Mouse (Mus musculus) testis, postnatal 14 days (tissue): ENCODE measurements around the gene Wtip.
A peak's percentile ranks its signal among the peaks of the same experiment; 100 is the strongest.
"Not testable (repeated sequence)": the region's sequence is repeated elsewhere in the genome, so short reads cannot be mapped to it uniquely, and the experiment has no call there.

ENCODE experiments used
- DNase-seq: peaks from one replicate; pipeline ENCODE4 v3.0.0; 2021; ENCODE audit warnings: low spot score

Gene Wtip

DNA sequence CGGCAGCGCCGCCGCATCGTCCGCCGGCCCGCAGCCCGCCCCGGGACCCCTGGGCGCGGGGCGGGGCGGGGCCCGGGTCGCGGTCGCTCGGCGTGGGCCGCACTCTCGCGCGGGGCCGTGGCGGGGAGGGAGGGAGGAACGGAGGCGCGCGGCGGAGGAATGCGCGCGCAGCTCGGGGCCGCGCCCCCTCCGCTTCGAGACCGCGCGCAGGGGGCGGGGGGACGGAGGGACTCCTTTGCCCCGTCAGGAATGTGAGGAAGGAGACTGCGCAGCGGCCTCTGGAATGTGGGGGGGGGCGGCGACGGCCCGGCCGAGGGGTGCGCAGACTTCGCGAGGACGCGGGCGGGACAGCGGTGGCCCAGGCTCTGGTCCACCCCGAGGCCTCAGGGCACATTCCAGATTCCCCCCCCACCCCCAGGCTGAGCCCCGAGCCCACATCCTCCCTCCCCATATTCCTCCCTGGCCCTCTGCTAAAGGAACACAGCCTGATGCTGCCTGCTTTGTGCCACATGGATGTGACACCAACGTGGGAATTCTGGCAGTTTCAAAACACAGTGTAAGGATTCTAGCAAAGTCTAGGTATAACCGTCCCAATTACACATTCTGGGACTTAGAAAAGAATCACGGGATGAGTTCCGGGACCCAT, at the start of gene Wtip:
Gene Wtip (minus strand): TSS at position 152 of the 646 bp plus-strand sequence.
- DNase-seq = peak; percentile 85

DNA sequence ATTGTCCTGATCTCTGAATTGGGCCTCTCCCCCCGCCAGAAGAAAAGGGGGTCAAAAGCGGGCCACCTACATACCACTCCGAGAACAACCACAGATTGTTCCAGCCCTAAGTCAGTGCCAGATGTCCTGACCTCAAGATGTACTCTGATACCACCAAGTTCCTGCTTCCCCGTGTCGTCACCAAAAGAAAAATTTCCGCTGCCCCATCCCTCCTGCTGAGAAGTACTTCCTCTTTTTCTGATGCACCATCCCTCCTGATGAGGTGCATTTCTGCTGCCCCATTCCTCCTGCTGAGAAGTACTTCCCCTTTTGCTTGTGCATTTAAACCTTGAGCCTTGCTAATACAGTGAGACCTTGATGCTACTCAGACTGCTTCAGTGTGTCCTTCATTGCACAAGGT, 43.2 kb upstream of the Wtip start:
- DNase-seq = not testable (repeated sequence)

DNA sequence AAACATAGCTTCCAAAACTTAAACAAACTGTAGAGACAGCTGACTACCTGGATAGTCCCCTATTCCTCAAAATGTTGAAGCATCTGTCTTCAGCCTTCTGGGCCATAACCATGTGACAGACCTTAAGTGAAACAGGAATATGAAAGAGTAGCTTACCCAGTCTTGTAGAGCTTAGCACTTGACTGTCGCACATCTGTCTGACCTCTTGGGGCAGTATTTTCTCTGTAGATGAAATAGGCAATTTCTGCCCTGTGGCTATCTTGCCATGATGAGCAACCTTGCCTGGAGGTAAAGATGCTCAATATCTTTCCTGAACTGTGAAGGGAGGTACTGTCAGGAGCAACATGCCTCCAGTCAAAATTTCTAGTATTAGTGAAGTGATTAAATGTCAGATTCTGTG, 39.2 kb upstream of the Wtip start:
- no peak for DNase-seq

DNA sequence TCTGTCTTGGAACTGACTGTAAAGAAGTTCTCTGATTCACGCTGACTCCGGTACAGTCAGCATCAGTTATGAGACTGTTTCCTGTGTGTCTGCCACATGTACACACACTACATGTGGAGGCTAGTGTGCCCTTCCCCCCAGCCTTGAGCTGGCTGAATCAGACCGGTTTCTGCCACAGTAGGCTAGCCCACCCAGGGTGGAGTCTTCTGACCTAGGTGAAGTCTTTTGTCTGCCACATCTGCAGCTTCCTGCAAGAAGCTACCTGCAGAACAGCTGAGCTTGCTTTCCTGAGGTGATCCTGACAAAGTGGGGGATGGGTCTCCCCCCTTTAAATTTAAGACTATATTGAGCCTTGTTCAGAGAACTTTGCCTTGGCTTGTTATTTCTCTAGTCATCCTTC, 36.4 kb upstream of the Wtip start, which contains the start of gene Uba2:
Gene Uba2 (minus strand): TSS at position 146 of the 400 bp plus-strand sequence.
- DNase-seq = no peak

DNA sequence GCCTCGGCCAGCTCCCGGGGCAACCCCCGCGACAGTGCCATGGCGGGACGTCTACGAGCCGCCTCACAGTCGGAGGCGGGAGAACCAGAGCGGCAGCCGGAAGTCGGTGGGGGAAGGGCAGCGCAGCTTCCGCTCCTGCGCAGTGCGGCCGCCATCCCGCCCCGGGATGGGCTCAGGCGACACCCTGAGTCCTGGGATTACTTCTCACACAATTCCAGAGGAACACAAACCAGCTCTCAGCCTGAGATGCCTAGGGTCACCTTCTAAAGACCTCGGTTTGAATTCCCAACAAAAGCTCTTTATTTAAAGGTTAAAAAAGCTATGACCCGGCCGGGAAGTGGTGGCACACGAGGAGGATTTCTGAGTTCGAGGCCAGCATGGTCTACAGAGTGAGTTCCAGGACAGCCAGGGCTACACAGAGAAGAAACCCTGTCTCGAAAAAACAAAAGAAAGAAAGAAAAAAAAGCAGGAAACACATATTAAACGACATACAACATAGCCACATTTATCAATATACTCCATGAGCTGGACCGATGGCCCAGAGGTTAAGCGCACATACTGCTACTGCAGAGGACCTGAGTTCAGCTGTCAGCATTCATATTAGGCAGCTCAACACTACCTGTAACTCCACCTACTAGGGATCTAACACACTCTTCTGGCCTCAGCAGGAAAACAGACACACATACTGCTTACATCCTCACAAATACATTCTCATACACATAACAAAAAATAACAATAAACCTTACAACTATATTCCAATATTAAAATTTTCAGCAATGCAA, 35.6 kb upstream of the Wtip start:
- peak; percentile 90 for DNase-seq

DNA sequence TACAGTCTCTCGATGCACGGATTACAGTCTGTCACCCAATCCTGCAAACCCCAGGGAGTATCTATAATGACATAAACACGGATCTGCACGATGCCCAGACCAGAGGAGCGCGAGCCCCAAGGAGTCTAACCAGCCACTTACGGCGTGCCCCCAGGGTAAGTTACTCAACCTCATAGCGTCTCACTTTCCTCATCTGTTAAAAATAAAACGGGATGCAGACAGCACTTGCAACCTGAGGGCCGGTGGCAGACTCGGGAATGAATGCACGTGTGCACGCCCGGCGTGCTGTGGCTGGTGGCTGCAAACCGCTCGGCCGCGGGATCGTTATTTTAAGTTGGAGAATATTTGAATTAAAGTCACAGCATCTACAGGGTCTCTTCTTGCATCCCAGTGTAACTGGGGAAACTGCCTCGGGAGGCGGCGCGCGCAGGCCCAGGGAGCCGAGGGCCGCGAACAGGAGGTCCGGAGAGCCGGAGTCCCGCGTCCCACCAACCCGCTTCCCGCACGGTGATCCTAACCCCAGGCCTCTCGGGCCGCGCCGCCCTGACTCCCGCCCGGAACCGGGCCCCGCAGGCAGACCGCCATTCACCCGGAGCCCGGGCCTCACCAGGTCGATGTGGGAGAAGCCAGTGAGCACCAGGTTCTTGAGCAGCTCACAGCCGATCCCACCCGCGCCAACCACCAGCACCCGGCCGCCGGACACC, 34.9 kb upstream of the Wtip start:
- no peak for DNase-seq

DNA sequence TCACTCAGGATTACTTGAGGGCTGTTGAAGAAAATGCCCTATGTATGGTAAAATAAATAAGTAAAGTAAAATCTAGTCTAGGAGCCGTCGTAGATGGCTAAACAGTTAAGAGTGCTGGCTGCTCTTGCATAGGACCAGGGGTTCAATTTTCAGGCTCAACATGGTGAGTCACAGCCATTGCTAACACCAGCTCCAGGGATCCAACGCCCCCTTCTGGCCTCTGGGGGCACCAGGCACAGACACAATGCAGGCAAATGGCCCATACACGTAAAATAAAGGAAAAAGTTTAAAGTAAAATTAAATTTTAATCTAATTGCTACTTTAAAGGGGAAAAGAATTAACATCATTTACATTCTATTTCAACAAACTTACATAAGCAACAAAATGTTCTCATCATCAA, 33.8 kb upstream of the Wtip start:
- no peak for DNase-seq

DNA sequence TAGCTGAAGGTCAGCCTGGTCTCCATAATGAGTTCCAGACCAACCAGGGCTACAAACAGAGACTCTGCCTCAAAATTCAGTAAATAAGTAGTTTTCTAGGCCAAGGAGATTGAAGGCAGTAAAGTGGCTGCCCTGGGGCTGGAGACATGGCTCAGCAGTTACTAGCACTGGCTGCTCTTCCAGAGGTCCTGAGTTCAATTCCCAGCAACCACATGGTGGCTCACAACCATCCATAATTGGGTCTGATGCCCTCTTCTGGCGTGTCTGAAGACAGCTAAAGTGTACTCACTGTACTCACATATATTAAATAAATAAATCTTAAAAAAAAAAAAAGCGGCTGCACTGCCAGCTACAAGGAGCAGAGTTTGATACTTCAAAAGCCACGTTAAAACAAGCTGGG, 32.9 kb upstream of the Wtip start:
- DNase-seq = no peak

DNA sequence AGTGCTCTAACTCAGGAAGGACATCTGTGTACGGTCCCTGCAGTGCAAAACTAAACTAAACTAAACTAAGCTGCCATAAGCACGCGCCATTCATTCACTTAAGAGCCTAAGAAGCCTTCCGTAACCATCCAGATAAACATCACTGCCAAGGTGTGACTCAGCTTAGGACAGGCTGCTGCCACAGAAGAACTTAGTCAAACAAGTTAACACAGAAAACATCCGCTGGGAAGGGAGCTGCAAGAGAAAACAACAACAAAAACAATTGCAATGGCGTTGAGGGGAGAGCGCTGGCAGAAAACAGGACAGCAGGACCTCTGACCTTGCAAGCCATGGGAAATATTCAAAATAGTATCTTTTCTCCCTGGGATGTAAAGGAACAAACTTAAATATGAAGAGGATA, 31.6 kb upstream of the Wtip start:
- no peak for DNase-seq

DNA sequence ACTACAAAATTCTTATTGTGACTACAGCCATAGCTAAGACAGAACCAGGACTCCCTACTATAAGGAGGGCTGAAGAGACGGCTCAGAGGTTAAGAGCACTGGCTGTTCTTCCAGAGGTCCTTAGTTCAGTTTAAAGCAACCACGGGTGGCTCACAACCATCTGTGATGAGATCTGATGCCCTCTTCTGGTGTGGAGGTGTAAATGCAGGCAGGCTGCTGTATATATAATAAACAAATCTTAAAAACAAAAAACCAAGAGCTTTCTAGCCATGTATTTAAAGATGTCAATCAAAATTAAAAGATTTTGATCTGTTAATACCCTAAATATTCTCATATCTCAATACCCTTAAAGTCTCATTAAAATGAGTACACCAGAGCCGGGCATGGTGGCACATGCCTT, 26.1 kb upstream of the Wtip start:
- DNase-seq = no peak

DNA sequence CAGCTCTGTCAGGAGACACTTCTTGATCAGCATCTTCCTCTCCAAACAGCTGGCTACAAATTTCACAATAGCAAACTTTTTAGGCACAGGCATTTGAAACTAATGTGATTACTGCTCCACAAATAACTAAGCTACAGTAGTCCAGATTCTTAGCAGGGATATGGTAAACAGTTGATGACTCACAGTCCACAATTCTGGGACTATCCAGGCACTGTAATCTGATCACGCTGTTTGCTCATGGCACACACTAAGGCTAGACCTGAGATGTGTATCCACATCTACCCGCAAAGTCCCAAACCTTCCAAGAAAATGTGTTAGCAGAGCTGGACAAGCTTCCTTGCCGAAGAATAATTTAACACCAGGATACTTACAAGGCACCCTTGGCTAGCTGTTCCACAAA, 24.9 kb upstream of the Wtip start:
- no peak for DNase-seq

DNA sequence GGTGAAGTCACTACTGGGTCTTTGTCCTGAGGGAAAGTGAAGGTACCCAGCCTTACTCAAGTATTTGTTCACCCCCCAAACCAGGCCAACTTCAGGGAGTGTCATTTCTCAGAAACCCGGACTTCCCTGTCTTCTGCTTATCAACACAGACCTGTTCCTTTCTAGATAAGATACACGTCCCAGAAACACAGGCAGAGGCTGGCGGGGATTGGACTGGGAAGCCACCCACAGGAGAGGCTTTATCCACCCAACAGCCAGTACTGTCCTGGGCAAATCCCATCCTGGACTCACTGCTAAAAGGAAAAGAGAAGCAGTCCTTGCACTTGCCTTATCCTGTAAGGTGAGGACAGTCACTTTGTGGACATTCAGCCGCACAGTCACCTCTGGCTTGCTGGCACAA, 14.1 kb upstream of the Wtip start:
- DNase-seq = no peak

DNA sequence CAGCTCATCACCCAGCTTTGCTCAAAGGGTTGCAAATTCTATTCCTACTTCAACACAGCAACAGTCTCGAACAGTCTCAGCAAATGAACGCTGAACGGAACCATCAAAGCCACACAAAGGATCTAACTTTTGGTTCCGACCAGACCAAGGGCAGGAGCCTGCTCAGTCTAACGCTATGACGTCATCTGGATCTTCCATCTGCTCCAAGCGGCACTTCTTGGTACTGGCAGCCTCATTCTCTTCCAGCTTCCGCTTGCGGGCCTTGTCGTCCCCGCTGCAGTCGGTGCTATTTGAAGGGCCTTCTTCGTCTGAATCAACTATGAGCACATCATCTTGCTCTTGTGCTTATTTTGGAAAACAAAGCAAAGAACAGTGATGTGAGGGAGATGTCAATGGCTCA, 8.1 kb upstream of the Wtip start:
- DNase-seq = no peak

DNA sequence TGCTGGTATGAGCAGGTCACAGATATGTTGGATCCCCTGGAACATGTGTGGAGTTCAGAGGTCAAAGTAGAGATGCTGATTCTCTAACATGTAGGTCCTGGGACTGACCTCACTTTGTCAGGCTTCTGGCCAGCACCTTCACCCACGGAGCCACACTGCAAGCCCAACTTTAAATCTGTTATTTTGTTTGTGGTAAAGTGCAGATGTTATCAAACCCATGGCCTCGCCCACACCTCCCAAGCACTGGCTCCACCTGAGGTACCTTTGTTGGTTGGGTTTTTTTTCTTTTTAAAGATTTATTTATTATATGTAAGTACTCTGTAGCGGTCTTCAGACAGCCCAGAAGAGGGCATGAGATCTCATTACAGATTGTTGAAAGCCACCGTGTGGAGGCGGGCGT, 6.4 kb upstream of the Wtip start:
- no peak for DNase-seq

DNA sequence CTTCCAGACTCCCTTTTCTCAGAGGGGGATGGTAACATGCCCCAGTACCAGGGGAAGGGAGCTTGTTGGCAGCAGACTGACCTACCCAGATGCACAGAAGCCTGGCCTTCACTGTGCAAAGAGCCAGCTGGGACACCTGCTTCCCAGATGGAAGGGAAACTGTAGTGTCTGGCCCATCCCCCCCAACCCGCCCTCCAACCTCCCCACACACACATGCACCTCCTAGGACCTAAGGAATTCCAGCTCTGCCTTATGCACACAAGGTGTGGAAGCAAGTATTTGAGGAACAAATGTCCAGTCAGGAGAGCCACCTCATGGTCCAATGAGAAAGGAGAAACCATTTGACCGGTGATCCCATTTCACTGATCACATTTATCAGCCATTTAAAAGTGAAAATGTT, 1.3 kb upstream of the Wtip start:
- DNase-seq = no peak

DNA sequence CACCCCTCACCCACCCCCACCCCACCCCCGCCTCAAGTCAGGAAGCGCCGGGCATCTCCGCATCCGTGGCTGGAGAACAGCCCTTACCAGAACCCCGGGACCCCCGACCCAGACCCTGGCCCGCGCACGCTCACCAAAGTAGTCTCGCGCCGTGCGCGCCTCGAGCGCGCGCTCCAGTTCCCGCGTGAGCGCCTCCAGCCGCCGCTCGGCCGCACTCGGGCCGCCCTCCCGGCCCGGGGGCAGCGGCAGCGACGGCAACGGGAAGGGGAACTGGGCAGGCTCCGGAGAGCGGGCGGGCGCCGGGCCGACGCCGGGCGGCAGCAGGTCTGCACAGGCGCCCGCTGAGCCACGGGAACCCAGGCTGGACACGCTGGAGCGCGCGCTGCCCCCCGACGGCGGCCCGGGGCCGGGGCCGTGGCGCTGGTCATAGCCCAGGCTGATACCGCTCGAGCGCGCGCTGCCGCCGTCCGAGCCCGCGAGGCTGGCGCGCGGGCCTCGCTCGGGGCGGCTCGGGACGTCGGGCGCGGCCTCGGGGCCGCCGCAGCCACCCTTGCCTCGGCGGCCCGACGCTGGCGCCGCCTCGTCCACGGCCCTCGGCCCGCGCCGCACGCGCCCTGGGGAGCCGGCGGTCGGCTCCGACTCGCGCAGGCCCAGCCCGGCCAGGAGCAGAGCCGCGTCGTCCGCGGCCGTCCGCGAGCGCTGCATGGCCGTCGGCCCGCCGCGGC, 551 bp downstream of the Wtip start:
- DNase-seq = peak; percentile 57

DNA sequence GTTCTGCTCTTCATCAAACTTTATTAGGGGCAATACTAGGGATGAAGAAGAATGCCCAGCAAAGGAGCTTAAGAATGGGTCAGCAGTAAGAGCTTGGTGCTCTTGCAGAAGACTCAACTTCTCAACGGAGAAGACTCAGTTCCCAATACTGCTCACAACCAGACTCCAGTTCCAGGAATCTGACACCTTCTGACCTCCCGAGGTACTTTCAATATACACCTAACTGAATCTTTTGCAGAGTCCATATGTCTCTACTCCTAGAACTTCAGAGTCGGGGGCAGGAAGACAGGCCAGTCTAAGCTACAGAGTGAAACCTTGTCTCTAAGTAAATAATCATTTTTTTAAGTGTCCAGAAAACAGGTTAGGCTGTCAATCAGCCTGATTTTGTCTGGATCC, 1.1 kb downstream of the Wtip start:
- DNase-seq = no peak

DNA sequence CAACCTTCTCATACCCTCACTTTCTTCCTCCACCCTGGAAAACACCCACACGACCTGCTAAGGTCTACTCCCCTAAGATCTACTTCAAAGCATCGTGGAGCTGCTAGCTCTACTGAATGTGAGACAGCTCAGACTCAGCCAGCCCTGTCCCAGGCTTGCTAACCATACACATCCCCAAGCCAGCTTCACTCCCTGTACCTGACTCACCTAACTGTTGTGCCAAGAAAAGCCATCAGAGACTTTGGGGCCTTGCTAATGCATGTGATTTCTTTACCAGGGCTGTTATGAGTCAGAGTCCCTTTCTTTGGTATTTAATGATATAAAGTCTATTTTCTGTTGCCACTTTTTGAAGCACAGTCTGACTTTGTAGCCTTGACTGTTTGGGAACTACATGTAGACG, 1.9 kb downstream of the Wtip start:
- DNase-seq = no peak

DNA sequence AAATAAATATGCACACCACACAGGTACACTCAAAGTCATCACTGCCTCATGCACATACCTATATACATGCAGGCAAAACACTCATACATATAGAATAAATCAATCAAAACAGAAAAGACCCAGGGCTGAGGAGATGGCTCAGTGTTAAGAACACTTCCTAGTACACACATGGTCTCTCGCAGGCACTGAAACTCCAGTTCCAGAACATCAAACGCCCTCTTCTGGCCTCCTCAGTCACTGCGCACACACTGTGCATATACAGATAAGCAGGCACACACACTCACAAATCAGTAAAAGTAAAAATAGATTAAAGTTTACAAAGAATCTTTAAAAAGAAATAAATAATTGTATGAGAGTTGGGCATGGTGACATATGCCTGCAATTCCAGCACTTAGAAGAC, 6.8 kb downstream of the Wtip start:
- DNase-seq = no peak

DNA sequence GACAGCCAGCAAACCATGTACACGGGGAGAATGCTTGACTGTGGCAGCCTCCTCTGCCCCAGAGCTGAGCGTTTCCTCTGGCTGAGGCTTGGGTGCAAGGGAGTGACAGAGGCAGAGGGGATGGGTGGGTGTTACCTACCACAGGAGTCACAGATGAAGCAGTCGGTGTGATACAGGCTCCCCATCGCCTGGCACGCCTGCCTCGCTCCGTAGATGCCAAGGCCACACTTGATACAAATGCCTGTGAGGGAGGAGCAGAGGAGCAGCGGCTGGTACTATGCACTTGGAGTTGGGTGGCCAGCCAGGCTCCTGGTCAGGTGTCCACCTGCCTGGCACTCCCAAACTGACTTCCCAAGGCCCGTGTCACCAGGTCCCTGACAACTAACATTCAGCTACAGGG, 7.7 kb downstream of the Wtip start:
- DNase-seq = no peak

DNA sequence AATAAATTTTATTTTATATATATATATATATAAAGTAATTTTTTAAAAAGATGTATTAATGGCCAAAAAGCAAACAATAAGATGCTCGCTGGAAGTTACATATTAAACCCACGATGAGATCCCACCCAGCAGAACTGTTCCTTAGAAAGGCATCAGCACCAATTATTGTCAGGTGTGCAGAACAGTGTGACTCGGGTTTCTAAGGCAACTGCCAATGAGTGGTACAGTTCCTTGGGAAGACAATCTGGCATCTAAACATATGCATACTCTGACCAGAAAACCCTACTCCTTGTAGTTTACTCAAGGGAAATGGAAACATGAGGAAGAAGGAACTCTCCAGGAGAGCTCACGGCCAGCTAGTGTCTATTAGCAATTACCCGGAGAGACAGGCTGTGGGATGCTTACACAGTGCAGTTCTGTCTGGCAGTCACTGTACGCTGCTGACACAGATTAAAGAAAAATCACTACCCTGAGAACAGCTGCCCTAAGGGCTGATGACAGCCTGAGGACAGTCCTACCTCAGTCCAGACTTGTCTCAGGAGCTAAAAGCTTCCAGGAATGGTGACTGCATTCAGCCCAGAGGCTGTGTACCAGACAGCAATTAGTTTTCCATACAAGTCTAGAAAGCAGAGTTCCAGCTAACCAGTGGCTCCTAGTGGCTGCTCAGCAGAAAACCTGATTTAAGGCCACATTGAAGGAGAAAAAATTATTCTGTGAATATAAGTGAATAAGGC, 9.9 kb downstream of the Wtip start:
- no peak for DNase-seq

DNA sequence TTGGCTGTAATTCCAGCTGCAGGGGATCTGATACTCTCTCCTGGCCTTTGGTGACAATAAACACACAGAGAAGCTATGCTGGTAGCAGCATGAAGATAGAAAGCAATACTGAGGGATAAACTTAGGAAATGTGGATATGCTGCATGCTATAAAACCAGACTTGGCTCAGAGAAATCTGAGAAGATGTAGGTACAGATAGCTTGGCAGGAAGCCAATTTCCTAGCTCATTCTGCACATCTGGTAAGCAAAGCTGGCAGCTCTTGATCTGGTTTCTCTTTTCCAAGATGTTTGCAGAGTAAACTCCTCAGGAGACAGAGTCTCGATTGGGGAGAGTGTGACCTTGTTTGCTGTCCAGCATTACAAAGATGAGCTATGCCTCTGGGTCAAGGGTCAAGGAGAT, 12.4 kb downstream of the Wtip start:
- DNase-seq = not testable (repeated sequence)
